Mouse (Mus musculus) spleen, adult 2 months (tissue): Measurements from ENCODE around the gene Cnst.

Experiments
- CTCF ChIP-seq: fragments of 200-500 bp; IDR thresholded peaks from 2 replicates; pipeline ENCODE4 v1.5.1; 2011; ENCODE audit warnings: mild to moderate bottlenecking, inconsistent platforms; ENCODE audit not compliant: insufficient read depth, insufficient read length, insufficient replicate concordance; ENCODE audit errors: extremely low read depth
- POLR2A ChIP-seq: fragments of 200-500 bp; IDR thresholded peaks from 2 replicates; pipeline ENCODE4 v1.6.1; 2011; ENCODE audit warnings: low read depth, low read length, inconsistent platforms

DNA sequence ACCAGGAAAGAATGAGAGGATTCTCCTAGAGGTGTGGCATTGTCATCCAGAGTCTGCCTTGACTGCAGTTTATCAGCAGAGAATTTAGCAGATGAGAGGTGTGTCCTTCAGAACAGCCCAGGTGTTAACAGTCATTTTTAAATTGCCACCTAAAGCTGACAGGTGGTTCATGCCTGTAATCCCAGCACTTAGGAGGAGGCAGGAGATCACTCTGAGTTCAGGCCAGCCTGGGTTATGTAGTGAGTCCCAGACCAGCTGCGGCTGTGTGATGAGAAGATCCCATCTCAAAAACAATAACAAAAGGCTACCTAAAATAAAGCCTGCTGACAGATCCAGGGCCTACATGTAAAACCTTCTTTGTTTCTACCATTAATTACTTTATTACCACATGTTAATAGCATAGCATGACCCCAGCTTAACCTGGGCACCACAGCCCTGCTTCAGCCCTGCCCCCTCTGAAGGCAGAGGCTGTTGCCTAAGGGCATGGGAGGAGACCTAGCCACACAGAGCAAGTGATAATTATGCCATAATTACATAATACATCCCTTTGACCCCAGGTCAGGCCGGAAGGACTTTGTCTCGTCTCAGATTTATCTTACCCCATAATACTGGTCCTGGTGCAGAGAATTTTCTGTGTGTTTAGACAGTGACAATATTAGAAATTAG lies 40.4 kb downstream of the Cnst start:
- TF ChIP-seq CTCF (no peak), POLR2A (no peak)
